Mouse (Mus musculus) MEL (cell line): Measurements from ENCODE around the gene Rab13. TPM values are rescaled to one million over a fixed set of nuclear protein-coding genes. Genes with fewer than 3 reads are reported as not detected.

ENCODE experiments used
- DNase-seq: peaks from one replicate; pipeline ENCODE4 v3.0.0; 2011; ENCODE audit warnings: low read depth, low spot score
- H3K27ac ChIP-seq: 2 replicates; pipeline ENCODE4 v1.5.1; 2012; ENCODE audit warnings: low read depth, mild to moderate bottlenecking, control low read depth, low read length, moderate library complexity; ENCODE audit not compliant: control insufficient read depth
- H3K27me3 ChIP-seq, 2 experiments: fragments of 150-350 bp in 1 of 2; sonication (generic) in 1 of 2; 2 replicates each; pipeline ENCODE4 v1.6.1; 2012; ENCODE audit warnings: low read length in 2 of 2, mild to moderate bottlenecking in 2 of 2, improper control_type of control experiment in 1 of 2, moderate library complexity in 1 of 2; ENCODE audit not compliant: insufficient read depth in 2 of 2, control insufficient read depth in 1 of 2
- H3K36me3 ChIP-seq, 2 experiments: 2 replicates each; pipeline ENCODE4 v1.6.1; 2012 to 2014; ENCODE audit warnings: low read length in 2 of 2, improper control_type of control experiment in 1 of 2, inconsistent platforms in 1 of 2, mild to moderate bottlenecking in 1 of 2; ENCODE audit not compliant: insufficient read depth in 2 of 2, control insufficient read depth in 1 of 2
- H3K4me1 ChIP-seq, 2 experiments: fragments of 150-350 bp in 1 of 2; sonication (generic) in 1 of 2; 2 replicates each; pipeline ENCODE4 v1.6.1; 2012; ENCODE audit warnings: low read length in 2 of 2, improper control_type of control experiment in 1 of 2, mild to moderate bottlenecking in 1 of 2; ENCODE audit not compliant: insufficient read depth in 2 of 2, control insufficient read depth in 1 of 2
- H3K4me3 ChIP-seq, 2 experiments: fragments of 150-350 bp in 1 of 2; sonication (generic) in 1 of 2; 2 replicates each; pipeline ENCODE4 v1.5.1; 2012; ENCODE audit warnings: low read depth in 2 of 2, low read length in 2 of 2, mild to moderate bottlenecking in 2 of 2, moderate library complexity in 2 of 2, control low read depth in 1 of 2, improper control_type of control experiment in 1 of 2; ENCODE audit not compliant: control insufficient read depth in 1 of 2, insufficient read depth in 1 of 2
- H3K79me2 ChIP-seq: 2 replicates; pipeline ENCODE4 v1.6.1; 2012; ENCODE audit warnings: mild to moderate bottlenecking, low read length, moderate library complexity; ENCODE audit not compliant: control insufficient read depth, poor library complexity, insufficient read depth
- H3K9ac ChIP-seq: 2 replicates; pipeline ENCODE4 v1.6.1; 2012; ENCODE audit warnings: low read depth, mild to moderate bottlenecking, control low read depth, low read length, moderate library complexity; ENCODE audit not compliant: control insufficient read depth, poor library complexity, severe bottlenecking
- H3K9me3 ChIP-seq: fragments of 150-350 bp; sonication (generic); replicated peaks from 2 replicates; pipeline ENCODE4 v1.6.1; 2012; ENCODE audit warnings: mild to moderate bottlenecking, low read length, improper control_type of control experiment, moderate library complexity; ENCODE audit not compliant: insufficient read depth
- CHD1 ChIP-seq: IDR thresholded peaks from 2 replicates; pipeline ENCODE4 v1.6.1; 2012; ENCODE audit warnings: low read depth, mild to moderate bottlenecking, inconsistent platforms, low read length, improper control_type of control experiment
- CHD2 ChIP-seq: IDR thresholded peaks from 2 replicates; pipeline ENCODE4 v1.6.1; 2011; ENCODE audit warnings: low read length, improper control_type of control experiment
- E2F4 ChIP-seq: IDR thresholded peaks from 2 replicates; pipeline ENCODE4 v1.6.1; 2011; ENCODE audit warnings: low read depth, low read length, improper control_type of control experiment, borderline replicate concordance
- GABPA ChIP-seq: IDR thresholded peaks from 2 replicates; pipeline ENCODE4 v1.6.1; 2012; ENCODE audit warnings: low read depth, mild to moderate bottlenecking, inconsistent platforms, low read length, improper control_type of control experiment, moderate library complexity
- HCFC1 ChIP-seq: IDR thresholded peaks from 2 replicates; pipeline ENCODE4 v1.6.1; 2012; ENCODE audit warnings: low read depth, mild to moderate bottlenecking, inconsistent platforms, low read length, improper control_type of control experiment, moderate library complexity
- JUND ChIP-seq: IDR thresholded peaks from 2 replicates; pipeline ENCODE4 v1.6.1; 2011; ENCODE audit warnings: low read depth, mild to moderate bottlenecking, improper control_type of control experiment, low read length
- MAX ChIP-seq: IDR thresholded peaks from 2 replicates; pipeline ENCODE4 v1.6.1; 2011; ENCODE audit warnings: low read length, improper control_type of control experiment
- MEF2A ChIP-seq: IDR thresholded peaks from 2 replicates; pipeline ENCODE4 v1.6.1; 2014; ENCODE audit warnings: low read depth, mild to moderate bottlenecking, inconsistent platforms, low read length, improper control_type of control experiment; ENCODE audit not compliant: poor library complexity, insufficient replicate concordance, severe bottlenecking; ENCODE audit errors: extremely low read depth
- MYB ChIP-seq: IDR thresholded peaks from 2 replicates; pipeline ENCODE4 v1.6.1; 2011; ENCODE audit warnings: mild to moderate bottlenecking, low read depth, low read length, improper control_type of control experiment
- NRF1 ChIP-seq: IDR thresholded peaks from 2 replicates; pipeline ENCODE4 v1.6.1; 2014; ENCODE audit warnings: low read depth, mild to moderate bottlenecking, inconsistent platforms, low read length, improper control_type of control experiment, moderate library complexity; ENCODE audit not compliant: poor library complexity, insufficient read depth, severe bottlenecking
- POLR2A ChIP-seq, 2 experiments: IDR thresholded peaks; 2 replicates each; pipeline ENCODE4 v1.6.1; 2011 to 2012; ENCODE audit warnings: low read length in 2 of 2, mild to moderate bottlenecking in 2 of 2, control low read depth in 1 of 2, improper control_type of control experiment in 1 of 2, low read depth in 1 of 2, moderate library complexity in 1 of 2; ENCODE audit not compliant: control insufficient read depth in 1 of 2, insufficient read depth in 1 of 2, poor library complexity in 1 of 2
- POLR2AphosphoS5 ChIP-seq: IDR thresholded peaks from 2 replicates; pipeline ENCODE4 v1.6.1; 2012; ENCODE audit warnings: low read depth, borderline replicate concordance, mild to moderate bottlenecking, inconsistent platforms, low read length, moderate library complexity, mixed read lengths
- RCOR1 ChIP-seq: IDR thresholded peaks from 2 replicates; pipeline ENCODE4 v1.6.1; 2012; ENCODE audit warnings: low read depth, mild to moderate bottlenecking, inconsistent platforms, low read length, improper control_type of control experiment
- TAL1 ChIP-seq: IDR thresholded peaks from 2 replicates; pipeline ENCODE4 v1.6.1; 2012; ENCODE audit warnings: mild to moderate bottlenecking, inconsistent platforms, low read length, moderate library complexity, mixed read lengths
- USF1 ChIP-seq: IDR thresholded peaks from 2 replicates; pipeline ENCODE4 v1.6.1; 2014; ENCODE audit warnings: low read depth, mild to moderate bottlenecking, inconsistent platforms, low read length, improper control_type of control experiment, moderate library complexity
- polyA plus RNA-seq, 2 experiments: library from polyadenylated mRNA; stranded (reverse) in 1 of 2; unstranded in 1 of 2; fragments of >175 nt in 1 of 2; fragments of >200 nt in 1 of 2; gene quantifications; 2 replicates each; pipeline versions ENCODE4 v1.2.1 to v1.2.4; 2012; ENCODE audit warnings: low replicate concordance in 2 of 2, low read depth in 1 of 2; ENCODE audit not compliant: insufficient read length in 2 of 2, insufficient read depth in 1 of 2, missing spikeins in 1 of 2
- total RNA-seq: library from RNA; depleted of rRNA; stranded (reverse); fragments of 300-350 nt; gene quantifications from 2 replicates; pipeline ENCODE4 v1.2.3, GENCODE M21; 2012; rRNA removed

The Rab13 gene
- total and polyA plus RNA-seq, 3 experiments: 5.1 to 7.7 TPM; not detected in 1

DNA sequence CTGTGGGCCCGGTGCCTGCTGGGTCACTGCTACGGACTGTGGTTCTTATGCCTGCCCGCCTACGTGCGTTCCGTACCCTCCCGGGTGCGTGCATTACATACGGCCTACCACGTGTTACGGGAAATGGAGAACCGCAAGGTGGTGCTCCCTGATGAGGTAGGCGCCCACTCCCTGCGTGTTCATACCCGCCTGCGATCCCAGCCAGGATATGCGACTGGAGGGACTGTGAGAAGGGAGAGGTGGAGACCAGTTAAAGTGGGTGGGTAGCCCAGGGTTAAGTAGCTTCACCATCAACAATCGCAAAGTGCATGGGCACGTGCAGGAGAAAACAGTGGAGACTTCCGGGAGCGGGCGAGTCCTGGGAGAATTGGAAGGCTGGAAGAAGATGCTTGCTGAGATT is 60.4 kb downstream of the Rab13 start:
- no peak overlapping the region for H3K27ac ChIP-seq
- no peaks in the 10 kb centered on the region for H3K79me2 ChIP-seq
- no peak overlapping the region for H3K4me3 ChIP-seq
- H3K9ac ChIP-seq: no peak overlapping the region
- no peak for DNase-seq
- peaks cover 0 to 2% of the 10 kb centered on the region in 2 experiments; a peak in 1 of 4 replicates for H3K4me1 ChIP-seq
- no peak for TF ChIP-seq POLR2A (IDR thresholded peaks at IDR 0.05; ENCODE audit: control insufficient read depth in 1 of 2, insufficient read depth in 1 of 2, low read depth in 1 of 2, low read length in 2 of 2, poor library complexity in 1 of 2)
- TF ChIP-seq POLR2AphosphoS5: no peak
- TF ChIP-seq MAX: no peak
- no peak for TF ChIP-seq TAL1
- no peak for TF ChIP-seq CHD2
- no peak for TF ChIP-seq CHD1
- H3K36me3 ChIP-seq: peaks cover under 1 to 19% of the 10 kb centered on the region in 2 experiments; a peak in 3 of 4 replicates
- H3K9me3 ChIP-seq: no peaks in the 10 kb centered on the region
- H3K27me3 ChIP-seq: no peaks in the 10 kb centered on the region

DNA sequence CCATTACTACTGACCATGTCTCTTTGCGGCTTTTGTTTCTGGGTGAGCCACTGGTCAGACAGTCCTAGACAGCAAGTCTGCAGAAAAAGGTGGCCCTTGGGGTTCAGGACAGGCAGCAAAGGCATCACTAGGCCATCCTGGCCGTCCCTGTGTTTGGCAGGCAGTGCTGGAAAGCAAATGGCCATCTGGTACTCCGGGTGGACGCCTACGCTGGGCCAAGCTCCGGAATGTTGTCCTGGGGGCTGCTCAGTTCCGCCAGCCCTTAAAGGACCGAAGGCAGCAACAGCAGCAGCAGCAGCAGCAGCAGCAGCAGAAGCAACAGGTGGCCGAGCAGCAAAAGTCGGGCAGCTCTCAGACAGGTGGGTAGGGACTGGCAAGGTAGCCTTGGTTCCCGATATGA is 61.8 kb downstream of the Rab13 start:
- no peaks in the 10 kb centered on the region for H3K79me2 ChIP-seq
- no peaks in the 10 kb centered on the region for H3K9me3 ChIP-seq
- H3K4me1 ChIP-seq: no peaks in the 10 kb centered on the region
- H3K9ac ChIP-seq: no peak overlapping the region
- H3K36me3 ChIP-seq: peaks cover 0 to 19% of the 10 kb centered on the region in 2 experiments; a peak in 2 of 4 replicates
- H3K4me3 ChIP-seq: no peak overlapping the region
- H3K27me3 ChIP-seq: no peaks in the 10 kb centered on the region
- DNase-seq: no peak
- no peak overlapping the region for H3K27ac ChIP-seq
- TF ChIP-seq USF1: no peak
- TF ChIP-seq MEF2A: no peak
- no peak for TF ChIP-seq E2F4
- TF ChIP-seq HCFC1: no peak
- TF ChIP-seq RCOR1: no peak
- no peak for TF ChIP-seq JUND
- no peak for TF ChIP-seq CHD1
- no peak for TF ChIP-seq GABPA
- TF ChIP-seq MYB: no peak
- no peak for TF ChIP-seq POLR2A (IDR thresholded peaks at IDR 0.05; ENCODE audit: control insufficient read depth in 1 of 2, insufficient read depth in 1 of 2, low read depth in 1 of 2, low read length in 2 of 2, poor library complexity in 1 of 2)
- no peak for TF ChIP-seq NRF1
- TF ChIP-seq, all 39 proteins: peak for 0

Other genes starting within 250 kb of the Rab13 start
- gene Hax1, start 214.9 kb upstream of the Rab13 start, total RNA-seq: 232 and 318 TPM in 2 replicates
- 100 to 1,000 TPM in 1 of 2 experiments, not detected in 1; 322 TPM for gene Hax1, start 214.9 kb upstream of the Rab13 start, polyA plus RNA-seq
- 152 and 161 TPM in 2 replicates for gene 4933434E20Rik, start 162.1 kb upstream of the Rab13 start, total RNA-seq
- gene 4933434E20Rik, start 162.1 kb upstream of the Rab13 start, polyA plus RNA-seq: 100 to 1,000 TPM; 184 to 227 TPM
- gene Ubap2l, start 161.1 kb upstream of the Rab13 start, total RNA-seq: 102 and 107 TPM in 2 replicates
- 100 to 1,000 TPM; 247 to 442 TPM for gene Ubap2l, start 161.1 kb upstream of the Rab13 start, polyA plus RNA-seq
- 274 and 314 TPM in 2 replicates for gene Tpm3, start 141.0 kb upstream of the Rab13 start, total RNA-seq
- gene Tpm3, start 141.0 kb upstream of the Rab13 start, polyA plus RNA-seq: 100 to 1,000 TPM; 205 to 273 TPM
- gene Nup210l, start 109.6 kb upstream of the Rab13 start, total RNA-seq: 0.54 and 0.62 TPM in 2 replicates
- gene Nup210l, start 109.6 kb upstream of the Rab13 start, polyA plus RNA-seq: under 1 TPM in 1 of 2 experiments, not detected in 1; 0.65 TPM
- gene Rps27, start within 50 bp of the Rab13 start, total RNA-seq: 5,481 and 6,504 TPM in 2 replicates
- gene Rps27, start within 50 bp of the Rab13 start, polyA plus RNA-seq: 1,000 to 10,000 TPM in 1 of 2 experiments, not detected in 1; 2,476 TPM
- gene Jtb, start 17.9 kb downstream of the Rab13 start, total RNA-seq: 76.0 and 107 TPM in 2 replicates
- gene Jtb, start 17.9 kb downstream of the Rab13 start, polyA plus RNA-seq: 100 to 1,000 TPM in 1 of 2 experiments, not detected in 1; 103 TPM
- gene Creb3l4, start 29.8 kb downstream of the Rab13 start, total RNA-seq: 0.08 TPM in 1 of 2 replicates, not detected in the other
- under 1 TPM in 1 of 2 experiments, not detected in 1; 0.07 TPM for gene Creb3l4, start 29.8 kb downstream of the Rab13 start, polyA plus RNA-seq
- gene Slc39a1, start 34.5 kb downstream of the Rab13 start, total RNA-seq: 47.2 and 58.5 TPM in 2 replicates
- 10 to 100 TPM; 61.7 to 80.5 TPM for gene Slc39a1, start 34.5 kb downstream of the Rab13 start, polyA plus RNA-seq
- 7.1 and 7.6 TPM in 2 replicates for gene Crtc2, start 40.5 kb downstream of the Rab13 start, total RNA-seq
- 10 to 100 TPM in 1 of 2 experiments, not detected in 1; 66.9 TPM for gene Crtc2, start 40.5 kb downstream of the Rab13 start, polyA plus RNA-seq
- gene Dennd4b, start 51.5 kb downstream of the Rab13 start, total RNA-seq: 10.3 and 11.6 TPM in 2 replicates
- gene Dennd4b, start 51.5 kb downstream of the Rab13 start, polyA plus RNA-seq: 10 to 100 TPM in 1 of 2 experiments, not detected in 1; 27.1 TPM
- 9.1 and 12.3 TPM in 2 replicates for gene Gatad2b, start 79.5 kb downstream of the Rab13 start, total RNA-seq
- gene Gatad2b, start 79.5 kb downstream of the Rab13 start, polyA plus RNA-seq: 10 to 100 TPM in 1 of 2 experiments, not detected in 1; 37.6 TPM
- 1.4 and 1.9 TPM in 2 replicates for gene Slc27a3, start 176.2 kb downstream of the Rab13 start, total RNA-seq
- gene Slc27a3, start 176.2 kb downstream of the Rab13 start, polyA plus RNA-seq: 1 to 10 TPM in 1 of 2 experiments, not detected in 1; 2.8 TPM
- 55.9 and 58.5 TPM in 2 replicates for gene Ints3, start 219.9 kb downstream of the Rab13 start, total RNA-seq
- gene Ints3, start 219.9 kb downstream of the Rab13 start, polyA plus RNA-seq: 100 to 1,000 TPM; 101 to 115 TPM